Mouse (Mus musculus) MEL (cell line): ENCODE data around the gene Gm11541. TPM values are rescaled to one million over a fixed set of nuclear protein-coding genes. Genes with fewer than 3 reads are reported as not detected.

Source experiments
- DNase-seq: peaks from one replicate; pipeline ENCODE4 v3.0.0; 2011; ENCODE audit warnings: low read depth, low spot score
- H3K27ac ChIP-seq: 2 replicates; pipeline ENCODE4 v1.5.1; 2012; ENCODE audit warnings: low read depth, mild to moderate bottlenecking, control low read depth, low read length, moderate library complexity; ENCODE audit not compliant: control insufficient read depth
- H3K27me3 ChIP-seq, 2 experiments: fragments of 150-350 bp in 1 of 2; sonication (generic) in 1 of 2; 2 replicates each; pipeline ENCODE4 v1.6.1; 2012; ENCODE audit warnings: low read length in 2 of 2, mild to moderate bottlenecking in 2 of 2, improper control_type of control experiment in 1 of 2, moderate library complexity in 1 of 2; ENCODE audit not compliant: insufficient read depth in 2 of 2, control insufficient read depth in 1 of 2
- H3K36me3 ChIP-seq, 2 experiments: 2 replicates each; pipeline ENCODE4 v1.6.1; 2012 to 2014; ENCODE audit warnings: low read length in 2 of 2, improper control_type of control experiment in 1 of 2, inconsistent platforms in 1 of 2, mild to moderate bottlenecking in 1 of 2; ENCODE audit not compliant: insufficient read depth in 2 of 2, control insufficient read depth in 1 of 2
- H3K4me1 ChIP-seq, 2 experiments: fragments of 150-350 bp in 1 of 2; sonication (generic) in 1 of 2; 2 replicates each; pipeline ENCODE4 v1.6.1; 2012; ENCODE audit warnings: low read length in 2 of 2, improper control_type of control experiment in 1 of 2, mild to moderate bottlenecking in 1 of 2; ENCODE audit not compliant: insufficient read depth in 2 of 2, control insufficient read depth in 1 of 2
- H3K4me3 ChIP-seq, 2 experiments: fragments of 150-350 bp in 1 of 2; sonication (generic) in 1 of 2; 2 replicates each; pipeline ENCODE4 v1.5.1; 2012; ENCODE audit warnings: low read depth in 2 of 2, low read length in 2 of 2, mild to moderate bottlenecking in 2 of 2, moderate library complexity in 2 of 2, control low read depth in 1 of 2, improper control_type of control experiment in 1 of 2; ENCODE audit not compliant: control insufficient read depth in 1 of 2, insufficient read depth in 1 of 2
- H3K79me2 ChIP-seq: 2 replicates; pipeline ENCODE4 v1.6.1; 2012; ENCODE audit warnings: mild to moderate bottlenecking, low read length, moderate library complexity; ENCODE audit not compliant: control insufficient read depth, poor library complexity, insufficient read depth
- H3K9ac ChIP-seq: 2 replicates; pipeline ENCODE4 v1.6.1; 2012; ENCODE audit warnings: low read depth, mild to moderate bottlenecking, control low read depth, low read length, moderate library complexity; ENCODE audit not compliant: control insufficient read depth, poor library complexity, severe bottlenecking
- H3K9me3 ChIP-seq: fragments of 150-350 bp; sonication (generic); replicated peaks from 2 replicates; pipeline ENCODE4 v1.6.1; 2012; ENCODE audit warnings: mild to moderate bottlenecking, low read length, improper control_type of control experiment, moderate library complexity; ENCODE audit not compliant: insufficient read depth
- CHD1 ChIP-seq: IDR thresholded peaks from 2 replicates; pipeline ENCODE4 v1.6.1; 2012; ENCODE audit warnings: low read depth, mild to moderate bottlenecking, inconsistent platforms, low read length, improper control_type of control experiment
- MAFK ChIP-seq: IDR thresholded peaks from 2 replicates; pipeline ENCODE4 v1.6.1; 2011; ENCODE audit warnings: low read depth, mild to moderate bottlenecking, low read length, improper control_type of control experiment, borderline replicate concordance
- POLR2A ChIP-seq, 2 experiments: IDR thresholded peaks; 2 replicates each; pipeline ENCODE4 v1.6.1; 2011 to 2012; ENCODE audit warnings: low read length in 2 of 2, mild to moderate bottlenecking in 2 of 2, control low read depth in 1 of 2, improper control_type of control experiment in 1 of 2, low read depth in 1 of 2, moderate library complexity in 1 of 2; ENCODE audit not compliant: control insufficient read depth in 1 of 2, insufficient read depth in 1 of 2, poor library complexity in 1 of 2
- POLR2AphosphoS2 ChIP-seq: IDR thresholded peaks from 2 replicates; pipeline ENCODE4 v1.6.1; 2011; ENCODE audit warnings: low read length, improper control_type of control experiment
- POLR2AphosphoS5 ChIP-seq: IDR thresholded peaks from 2 replicates; pipeline ENCODE4 v1.6.1; 2012; ENCODE audit warnings: low read depth, borderline replicate concordance, mild to moderate bottlenecking, inconsistent platforms, low read length, moderate library complexity, mixed read lengths
- SMC3 ChIP-seq: IDR thresholded peaks from 2 replicates; pipeline ENCODE4 v1.6.1; 2011; ENCODE audit warnings: low read depth, low read length, improper control_type of control experiment
- USF2 ChIP-seq, 2 experiments: IDR thresholded peaks; 2 replicates each; pipeline ENCODE4 v1.6.1; 2011 to 2012; ENCODE audit warnings: improper control_type of control experiment in 2 of 2, low read length in 2 of 2, borderline replicate concordance in 1 of 2, inconsistent platforms in 1 of 2, low read depth in 1 of 2, mild to moderate bottlenecking in 1 of 2; ENCODE audit not compliant: insufficient read depth in 1 of 2
- polyA plus RNA-seq, 2 experiments: library from polyadenylated mRNA; stranded (reverse) in 1 of 2; unstranded in 1 of 2; fragments of >175 nt in 1 of 2; fragments of >200 nt in 1 of 2; gene quantifications; 2 replicates each; pipeline versions ENCODE4 v1.2.1 to v1.2.4; 2012; ENCODE audit warnings: low replicate concordance in 2 of 2, low read depth in 1 of 2; ENCODE audit not compliant: insufficient read length in 2 of 2, insufficient read depth in 1 of 2, missing spikeins in 1 of 2
- total RNA-seq: library from RNA; depleted of rRNA; stranded (reverse); fragments of 300-350 nt; gene quantifications from 2 replicates; pipeline ENCODE4 v1.2.3, GENCODE M21; 2012; rRNA removed

Gm11541 gene
- total and polyA plus RNA-seq, 3 experiments = not detected

DNA sequence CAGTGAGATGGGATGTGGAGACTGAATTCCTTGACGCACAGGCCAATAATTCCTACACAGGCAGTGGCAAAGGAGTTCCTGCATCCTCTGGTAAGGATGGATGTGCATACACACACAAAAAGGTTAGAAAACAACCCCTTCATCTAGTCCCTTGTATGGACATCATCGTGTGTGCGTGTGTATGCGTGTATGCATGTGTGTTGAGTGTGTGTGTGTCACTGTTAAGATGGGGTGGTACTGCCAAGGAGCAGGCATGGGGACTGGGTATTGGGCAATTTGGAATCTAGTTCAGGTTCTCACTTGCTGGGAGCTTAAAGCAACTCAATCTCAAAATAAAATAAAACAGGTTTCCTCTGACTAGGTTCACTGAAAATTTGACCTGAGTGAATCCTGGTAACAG is 57.8 kb downstream of the Gm11541 start:
- TF ChIP-seq POLR2A (IDR thresholded peaks at IDR 0.05; ENCODE audit: control insufficient read depth in 1 of 2, insufficient read depth in 1 of 2, low read depth in 1 of 2, low read length in 2 of 2, poor library complexity in 1 of 2) = peak in 1 of 2 experiments; percentile 34; a peak in 2 of 4 replicates
- TF ChIP-seq USF2 (IDR thresholded peaks at IDR 0.05; ENCODE audit: borderline replicate concordance in 1 of 2, insufficient read depth in 1 of 2, low read depth in 1 of 2, low read length in 2 of 2) = no peak
- no peak for TF ChIP-seq CHD1
- TF ChIP-seq POLR2AphosphoS2 = peak; percentile 55; the same call in 1 of the 2 replicates
- no peak for TF ChIP-seq MAFK
- TF ChIP-seq SMC3 = no peak
- TF ChIP-seq POLR2AphosphoS5 = 0 out of 2 replicates have a peak, but pooled peaks have one; percentile 29
- Histone ChIP-seq H3K4me3 (no peak overlapping the region), H3K79me2 (no peaks in the 10 kb centered on the region), H3K27me3 (no peaks in the 10 kb centered on the region), H3K9me3 (no peaks in the 10 kb centered on the region), H3K27ac (no peak overlapping the region), H3K36me3 (peaks cover 0 to 8% of the 10 kb centered on the region in 2 experiments; a peak in 2 of 4 replicates), H3K9ac (no peak overlapping the region), H3K4me1 (no peaks in the 10 kb centered on the region)
- DNase-seq = no peak

Other genes with a start within 250 kb of the Gm11541 start
- gene Cacna1g, start 230.3 kb downstream of the Gm11541 start, total RNA-seq = 0.04 TPM in 1 of 2 replicates, not detected in the other
- under 1 TPM in 1 of 2 experiments, not detected in 1; 0.01 TPM for gene Cacna1g, start 230.3 kb downstream of the Gm11541 start, polyA plus RNA-seq
- not detected in 2 replicates for gene Spata20, start 218.3 kb downstream of the Gm11541 start, total RNA-seq
- gene Spata20, start 218.3 kb downstream of the Gm11541 start, polyA plus RNA-seq = not detected
- gene Epn3, start 204.5 kb downstream of the Gm11541 start, total RNA-seq = not detected in 2 replicates
- gene Epn3, start 204.5 kb downstream of the Gm11541 start, polyA plus RNA-seq = not detected
- gene Mycbpap, start 182.8 kb downstream of the Gm11541 start, total RNA-seq = 0.12 TPM in 1 of 2 replicates, not detected in the other
- under 1 TPM in 1 of 2 experiments, not detected in 1; 0.17 TPM for gene Mycbpap, start 182.8 kb downstream of the Gm11541 start, polyA plus RNA-seq
- gene Rsad1, start 155.2 kb downstream of the Gm11541 start, total RNA-seq = 27.9 and 28.7 TPM in 2 replicates
- gene Rsad1, start 155.2 kb downstream of the Gm11541 start, polyA plus RNA-seq = 10 to 100 TPM in 1 of 2 experiments, not detected in 1; 24.0 TPM
- 0.08 TPM in 1 of 2 replicates, not detected in the other for gene Chad, start 139.5 kb downstream of the Gm11541 start, total RNA-seq
- gene Chad, start 139.5 kb downstream of the Gm11541 start, polyA plus RNA-seq = under 1 TPM in 1 of 2 experiments, not detected in 1; 0.11 TPM
- 2.8 and 3.3 TPM in 2 replicates for gene Acsf2, start 102.6 kb downstream of the Gm11541 start, total RNA-seq
- 10 to 100 TPM in 1 of 2 experiments, not detected in 1; 13.1 TPM for gene Acsf2, start 102.6 kb downstream of the Gm11541 start, polyA plus RNA-seq
- gene Lrrc59, start 74.7 kb downstream of the Gm11541 start, total RNA-seq = 423 and 464 TPM in 2 replicates
- 100 to 1,000 TPM; 486 to 633 TPM for gene Lrrc59, start 74.7 kb downstream of the Gm11541 start, polyA plus RNA-seq
- gene Mrpl27, start 50.7 kb downstream of the Gm11541 start, total RNA-seq = 114 and 129 TPM in 2 replicates
- 100 to 1,000 TPM in 1 of 2 experiments, not detected in 1; 102 TPM for gene Mrpl27, start 50.7 kb downstream of the Gm11541 start, polyA plus RNA-seq
- gene Eme1, start 50.5 kb downstream of the Gm11541 start, total RNA-seq = 43.8 and 54.9 TPM in 2 replicates
- gene Eme1, start 50.5 kb downstream of the Gm11541 start, polyA plus RNA-seq = 10 to 100 TPM in 1 of 2 experiments, not detected in 1; 41.8 TPM
- 8.4 and 10.1 TPM in 2 replicates for gene Xylt2, start 27.0 kb downstream of the Gm11541 start, total RNA-seq
- gene Xylt2, start 27.0 kb downstream of the Gm11541 start, polyA plus RNA-seq = 10 to 100 TPM in 1 of 2 experiments, not detected in 1; 12.4 TPM
- 0.16 and 0.19 TPM in 2 replicates for gene Cdc34b, start 37.3 kb upstream of the Gm11541 start, total RNA-seq
- under 1 TPM in 1 of 2 experiments, not detected in 1; 0.29 TPM for gene Cdc34b, start 37.3 kb upstream of the Gm11541 start, polyA plus RNA-seq
- gene Tmem92, start 78.2 kb upstream of the Gm11541 start, total RNA-seq = not detected in 2 replicates
- not detected for gene Tmem92, start 78.2 kb upstream of the Gm11541 start, polyA plus RNA-seq
- gene Col1a1, start 231.7 kb upstream of the Gm11541 start, total RNA-seq = 0.12 and 0.20 TPM in 2 replicates
- under 1 TPM in 1 of 2 experiments, not detected in 1; 0.61 TPM for gene Col1a1, start 231.7 kb upstream of the Gm11541 start, polyA plus RNA-seq